Mouse (Mus musculus) brain, embryonic 14.5 days (tissue): Measurements from ENCODE around the gene Vmn1r231. TPM values are rescaled to one million over a fixed set of nuclear protein-coding genes. Genes with fewer than 3 reads are reported as not detected.

ENCODE experiments used
- DNase-seq: peaks from one replicate; pipeline ENCODE4 v3.0.0-alpha.2; 2011; ENCODE audit warnings: low read depth
- CTCF ChIP-seq: fragments of 200-500 bp; IDR thresholded peaks from 2 replicates; pipeline ENCODE4 v1.5.1; 2012; ENCODE audit warnings: inconsistent platforms, mild to moderate bottlenecking, moderate library complexity, borderline replicate concordance; ENCODE audit not compliant: insufficient read depth, insufficient read length; ENCODE audit errors: extremely low read depth
- POLR2A ChIP-seq: fragments of 200-500 bp; IDR thresholded peaks from 2 replicates; pipeline ENCODE4 v1.6.1; 2012; ENCODE audit warnings: mild to moderate bottlenecking, inconsistent platforms, borderline replicate concordance; ENCODE audit not compliant: poor library complexity, insufficient read depth, insufficient read length, severe bottlenecking; ENCODE audit errors: extremely low read depth
- polyA plus RNA-seq: library from polyadenylated mRNA; depleted of rRNA; stranded (reverse); fragments of >200 nt; gene quantifications from 2 replicates; pipeline ENCODE4 v1.2.3, GENCODE M21; 2012; rRNA removed

The Vmn1r231 gene
- polyA plus RNA-seq = not detected in 2 replicates

- DNase-seq = no peak
Measured at GRCm38 (mm10) chr17:20904991-20905390, at the start of gene Vmn1r231. Gene Vmn1r231 (minus strand): TSS chr17:20905091.

GRCm38 (mm10) chr17:20946636-20947035, 41.7 kb upstream of the Vmn1r231 start:
- DNase-seq = peak; percentile 8
- TF ChIP-seq CTCF (no peak), POLR2A (no peak)

More at GRCm38 (mm10) chr17:20904991-20905390, at the start of gene Vmn1r231:
- no peak for TF ChIP-seq POLR2A
- no peak for TF ChIP-seq CTCF

- DNase-seq = no peak
- no peak for TF ChIP-seq CTCF
- TF ChIP-seq POLR2A = no peak
Measured at GRCm38 (mm10) chr17:20946026-20946565, 41.2 kb upstream of the Vmn1r231 start.

- TF ChIP-seq CTCF (no peak), POLR2A (peak; percentile 52; the same call in 1 of the 2 replicates)
Measured at GRCm38 (mm10) chr17:20944985-20945891, 40.3 kb upstream of the Vmn1r231 start, which contains the start of gene Ppp2r1a. Gene Ppp2r1a (plus strand): TSS chr17:20945311.

GRCm38 (mm10) chr17:20944226-20944625, 39.3 kb upstream of the Vmn1r231 start:
- no peak for TF ChIP-seq POLR2A
- TF ChIP-seq CTCF = no peak
- no peak for DNase-seq

More at GRCm38 (mm10) chr17:20944985-20945891, 40.3 kb upstream of the Vmn1r231 start, which contains the start of gene Ppp2r1a:
- peak; percentile 100 for DNase-seq

GRCm38 (mm10) chr17:20919614-20920013, 14.7 kb upstream of the Vmn1r231 start, which contains the start of gene Vmn1r232:
Gene Vmn1r232 (minus strand): TSS chr17:20919714.
- no peak for TF ChIP-seq CTCF
- TF ChIP-seq POLR2A = no peak
- DNase-seq = no peak

GRCm38 (mm10) chr17:20840144-20840543, 64.7 kb downstream of the Vmn1r231 start, which contains the start of gene Vmn1r230:
Gene Vmn1r230 (plus strand): TSS chr17:20840444.
- TF ChIP-seq CTCF = no peak
- TF ChIP-seq POLR2A = no peak
- no peak for DNase-seq

Other genes starting within 250 kb of the Vmn1r231 start
- not detected in 2 replicates for gene Vmn1r226, start 222.2 kb downstream of the Vmn1r231 start, polyA plus RNA-seq
- gene Vmn1r227, start 175.2 kb downstream of the Vmn1r231 start, polyA plus RNA-seq = not detected in 2 replicates
- not detected in 2 replicates for gene Vmn1r228, start 118.9 kb downstream of the Vmn1r231 start, polyA plus RNA-seq
- not detected in 2 replicates for gene Vmn1r229, start 93.5 kb downstream of the Vmn1r231 start, polyA plus RNA-seq
- gene Vmn1r230, start 64.6 kb downstream of the Vmn1r231 start, polyA plus RNA-seq = not detected in 2 replicates
- gene Vmn1r232, start 14.6 kb upstream of the Vmn1r231 start, polyA plus RNA-seq = not detected in 2 replicates
- gene Ppp2r1a, start 40.2 kb upstream of the Vmn1r231 start, polyA plus RNA-seq = 429 and 565 TPM in 2 replicates
- gene Vmn1r233, start 91.4 kb upstream of the Vmn1r231 start, polyA plus RNA-seq = not detected in 2 replicates
- 20.8 TPM in 2 replicates for gene Zfp160, start 103.8 kb upstream of the Vmn1r231 start, polyA plus RNA-seq